Mouse (Mus musculus) left cerebral cortex, postnatal 36 days (tissue): ENCODE data around the gene Stxbp5l. TPM values are rescaled to one million over a fixed set of nuclear protein-coding genes. Genes with fewer than 3 reads are reported as not detected.
"Not testable (repeated sequence)": the region's sequence is repeated elsewhere in the genome, so short reads cannot be mapped to it uniquely, and the experiment has no call there.

ENCODE experiments used
- DNase-seq, 2 experiments: peaks; one replicate each; pipeline ENCODE4 v3.0.0; 2021 to 2022; ENCODE audit warnings: low spot score in 2 of 2, mixed read lengths in 1 of 2
- intact Hi-C: fragments of 180-260 bp; cut with DNase I; formaldehyde crosslinking; loops from one replicate; pipeline ENCODE4 v1.15.1; 2025
- total RNA-seq, 2 experiments: library from RNA; stranded (reverse); gene quantifications; 2 replicates each; pipeline ENCODE4 v1.2.3; 2021

Stxbp5l gene
- total RNA-seq, 2 experiments from 2014 or later = 108 to 122 TPM

- intact Hi-C loops = no loop called here
- no peak for DNase-seq
Observed at GRCm38 (mm10) chr16:37337529-37337928, 47.2 kb downstream of the Stxbp5l start.

GRCm38 (mm10) chr16:37304441-37304840, 80.3 kb downstream of the Stxbp5l start:
- no peak for DNase-seq
- intact Hi-C loops = no loop called here

GRCm38 (mm10) chr16:37292593-37292992, 92.2 kb downstream of the Stxbp5l start:
- intact Hi-C loops = loop anchor here (10.0 kb wide), 1 partner anchor 392 kb away; no protein-coding TSS in a partner anchor
- no peak for DNase-seq

- DNase-seq = no peak
- intact Hi-C loops = no loop called here
Observed at GRCm38 (mm10) chr16:37280206-37280605, 104.6 kb downstream of the Stxbp5l start.

GRCm38 (mm10) chr16:37273681-37274080, 111.1 kb downstream of the Stxbp5l start:
- no peak for DNase-seq
- intact Hi-C loops = no loop called here

GRCm38 (mm10) chr16:37261678-37262077, 123.1 kb downstream of the Stxbp5l start:
- intact Hi-C loops = no loop called here
- no peak for DNase-seq

GRCm38 (mm10) chr16:37219151-37219550, 165.6 kb downstream of the Stxbp5l start:
- intact Hi-C loops = no loop called here
- DNase-seq = no peak

GRCm38 (mm10) chr16:37208783-37209182, 176.0 kb downstream of the Stxbp5l start:
- DNase-seq = no peak
- intact Hi-C loops = no loop called here

GRCm38 (mm10) chr16:37194152-37194551, 190.6 kb downstream of the Stxbp5l start:
- DNase-seq = no peak
- intact Hi-C loops = no loop called here

GRCm38 (mm10) chr16:37125190-37125589, 259.6 kb downstream of the Stxbp5l start:
- intact Hi-C loops = not testable (repeated sequence)

GRCm38 (mm10) chr16:37109285-37109684, 275.5 kb downstream of the Stxbp5l start:
- intact Hi-C loops = loop anchor here (10.0 kb wide), 1 partner anchor 576 kb away; no protein-coding TSS in a partner anchor
- no peak for DNase-seq

More at GRCm38 (mm10) chr16:37125190-37125589, 259.6 kb downstream of the Stxbp5l start:
- not testable (repeated sequence) for DNase-seq

GRCm38 (mm10) chr16:37108763-37109162, 276.0 kb downstream of the Stxbp5l start:
- intact Hi-C loops = loop anchor here (10.0 kb wide), 1 partner anchor 576 kb away; no protein-coding TSS in a partner anchor
- DNase-seq = no peak

- intact Hi-C loops = no loop called here
Observed at GRCm38 (mm10) chr16:37094169-37094833, 290.5 kb downstream of the Stxbp5l start.

GRCm38 (mm10) chr16:37089648-37090047, 295.1 kb downstream of the Stxbp5l start:
- intact Hi-C loops = no loop called here
- DNase-seq = no peak

More at GRCm38 (mm10) chr16:37094169-37094833, 290.5 kb downstream of the Stxbp5l start:
- no peak for DNase-seq

GRCm38 (mm10) chr16:37072354-37072753, 312.4 kb downstream of the Stxbp5l start:
- intact Hi-C loops = no loop called here

More at GRCm38 (mm10) chr16:37072354-37072753, 312.4 kb downstream of the Stxbp5l start:
- no peak for DNase-seq

Other genes with a start within 250 kb of the Stxbp5l start
- 10 to 100 TPM; 14.1 to 16.7 TPM for gene Gtf2e1, start 154.8 kb upstream of the Stxbp5l start, total RNA-seq
- gene Rabl3, start 154.9 kb upstream of the Stxbp5l start, total RNA-seq = 10 to 100 TPM in 1 of 2 experiments, 1 to 10 TPM in 1; 9.0 to 10.1 TPM
- gene Hgd, start 195.2 kb upstream of the Stxbp5l start, total RNA-seq = not detected